Mouse (Mus musculus) liver, adult 2 months (tissue): ENCODE measurements around the gene Adamtsl1. TPM values are rescaled to one million over a fixed set of nuclear protein-coding genes. Genes with fewer than 3 reads are reported as not detected.

ENCODE experiments used
- DNase-seq: peaks from one replicate; pipeline ENCODE4 v3.0.0-alpha.2; 2011; ENCODE audit warnings: low read depth, low spot score; ENCODE audit errors: extremely low read depth
- H3K27ac ChIP-seq: fragments of 200-500 bp; replicated peaks from 2 replicates; pipeline ENCODE4 v1.5.1; 2012; ENCODE audit warnings: low read depth, mild to moderate bottlenecking, control low read depth, inconsistent platforms, low read length; ENCODE audit not compliant: insufficient read depth
- H3K27me3 ChIP-seq: fragments of 200-500 bp; 2 replicates; pipeline ENCODE4 v1.6.1; 2012; ENCODE audit warnings: mild to moderate bottlenecking, moderate library complexity, low read length, inconsistent platforms; ENCODE audit not compliant: control insufficient read depth, insufficient read depth
- H3K36me3 ChIP-seq: fragments of 200-500 bp; 2 replicates; pipeline ENCODE4 v1.6.1; 2012; ENCODE audit warnings: low read length, inconsistent platforms; ENCODE audit not compliant: control insufficient read depth, insufficient read depth
- H3K4me1 ChIP-seq: fragments of 200-500 bp; 2 replicates; pipeline ENCODE4 v1.6.1; 2011; ENCODE audit warnings: low read length; ENCODE audit not compliant: control insufficient read depth, insufficient read depth
- H3K4me3 ChIP-seq: fragments of 200-500 bp; 2 replicates; pipeline ENCODE4 v1.5.1; 2011; ENCODE audit warnings: low read depth, mild to moderate bottlenecking, control low read depth, low read length, moderate library complexity; ENCODE audit not compliant: insufficient read depth
- H3K79me2 ChIP-seq: fragments of 200-500 bp; 2 replicates; pipeline ENCODE4 v1.6.1; 2012; ENCODE audit warnings: inconsistent platforms, mild to moderate bottlenecking, low read length, moderate library complexity; ENCODE audit not compliant: control insufficient read depth, insufficient read depth
- H3K9ac ChIP-seq: fragments of 200-500 bp; 2 replicates; pipeline ENCODE4 v1.6.1; 2012; ENCODE audit warnings: low read depth, mild to moderate bottlenecking, control low read depth, inconsistent platforms, low read length
- CTCF ChIP-seq: fragments of 200-500 bp; IDR thresholded peaks from 2 replicates; pipeline ENCODE4 v1.5.1; 2011; ENCODE audit warnings: low read depth, low read length, control low read depth
- POLR2A ChIP-seq: fragments of 200-500 bp; IDR thresholded peaks from 2 replicates; pipeline ENCODE4 v1.6.1; 2011; ENCODE audit warnings: low read length, control low read depth; ENCODE audit not compliant: insufficient read depth; ENCODE audit errors: extremely low read depth
- WGBS: fragments of 180-500 bp; shearing (Covaris S2); methylation state at CpG from one replicate; pipeline ENCODE4 v1.1.7; 2018; 5-methylcytosine and 5-hydroxymethylcytosine counted together
- polyA plus RNA-seq: library from polyadenylated mRNA; depleted of rRNA; stranded (reverse); fragments of >200 nt; gene quantifications from 2 replicates; pipeline ENCODE4 v1.2.3, GENCODE M21; 2012
- total RNA-seq: library from RNA; depleted of rRNA; stranded (reverse); fragments of >200 nt; gene quantifications from 2 replicates; pipeline ENCODE4 v1.2.3, GENCODE M21; 2014

Adamtsl1 gene
- total and polyA plus RNA-seq, 2 experiments, result 0.61 to 0.65 TPM

GRCm38 (mm10) chr4:86359398-86359797, 845.4 kb downstream of the Adamtsl1 start:
- Histone ChIP-seq H3K36me3 (no peaks in the 10 kb centered on the region), H3K27me3 (no peaks in the 10 kb centered on the region), H3K4me1 (no peaks in the 10 kb centered on the region), H3K27ac (no peak overlapping the region), H3K79me2 (no peaks in the 10 kb centered on the region), H3K4me3 (no peak overlapping the region), H3K9ac (no peak overlapping the region)
- 91% methylated on average over 5 of the region's 5 CpGs for WGBS
- TF ChIP-seq POLR2A, result no peak
- TF ChIP-seq CTCF, result no peak
- DNase-seq, result no peak

GRCm38 (mm10) chr4:86369055-86369454, 855.1 kb downstream of the Adamtsl1 start:
- H3K36me3 ChIP-seq, result no peaks in the 10 kb centered on the region
- no peaks in the 10 kb centered on the region for H3K4me1 ChIP-seq
- H3K4me3 ChIP-seq, result no peak overlapping the region
- H3K27ac ChIP-seq, result no peak overlapping the region
- no peaks in the 10 kb centered on the region for H3K27me3 ChIP-seq
- no peaks in the 10 kb centered on the region for H3K79me2 ChIP-seq
- DNase-seq, result no peak
- 91% methylated on average over 8 of the region's 8 CpGs for WGBS
- no peak overlapping the region for H3K9ac ChIP-seq
- TF ChIP-seq CTCF (no peak), POLR2A (no peak)

GRCm38 (mm10) chr4:86373166-86373565, 859.2 kb downstream of the Adamtsl1 start:
- no peaks in the 10 kb centered on the region for H3K36me3 ChIP-seq
- no peak for DNase-seq
- H3K4me1 ChIP-seq, result no peaks in the 10 kb centered on the region
- TF ChIP-seq POLR2A (no peak), CTCF (no peak)
- H3K4me3 ChIP-seq, result no peak overlapping the region
- H3K27ac ChIP-seq, result no peak overlapping the region
- WGBS, result 65% methylated on average over 2 of the region's 2 CpGs
- H3K27me3 ChIP-seq, result no peaks in the 10 kb centered on the region
- no peaks in the 10 kb centered on the region for H3K79me2 ChIP-seq
- H3K9ac ChIP-seq, result no peak overlapping the region

GRCm38 (mm10) chr4:86383124-86383523, 869.2 kb downstream of the Adamtsl1 start:
- Histone ChIP-seq H3K27ac (no peak overlapping the region), H3K79me2 (no peaks in the 10 kb centered on the region), H3K4me3 (no peak overlapping the region), H3K9ac (no peak overlapping the region), H3K27me3 (no peaks in the 10 kb centered on the region), H3K4me1 (no peaks in the 10 kb centered on the region), H3K36me3 (no peaks in the 10 kb centered on the region)
- 41% methylated on average over 2 of the region's 2 CpGs for WGBS
- no peak for DNase-seq
- TF ChIP-seq CTCF (no peak), POLR2A (no peak)

DNA sequence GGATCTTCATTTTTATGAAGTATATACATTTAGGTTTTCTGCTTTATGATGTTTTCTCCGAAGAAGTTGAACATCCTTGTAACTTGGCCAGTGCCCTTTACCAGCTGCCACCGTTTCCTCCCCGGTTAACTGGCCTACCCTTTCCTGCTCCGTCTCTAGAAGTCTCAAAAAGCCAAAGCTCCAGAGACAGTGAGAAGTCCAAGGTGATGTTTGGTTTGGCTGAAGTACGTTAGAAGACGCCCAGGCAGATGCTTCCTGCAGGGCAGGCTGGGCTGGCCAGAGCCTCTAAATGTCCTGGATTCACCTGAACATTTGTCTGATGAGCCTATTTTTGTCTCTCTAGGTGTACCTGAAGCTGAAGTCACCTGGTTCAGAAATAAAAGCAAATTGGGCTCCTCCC, 871.1 kb downstream of the Adamtsl1 start:
- Histone ChIP-seq H3K4me3 (no peak overlapping the region), H3K79me2 (no peaks in the 10 kb centered on the region), H3K4me1 (no peaks in the 10 kb centered on the region), H3K27me3 (no peaks in the 10 kb centered on the region), H3K27ac (no peak overlapping the region), H3K36me3 (no peaks in the 10 kb centered on the region), H3K9ac (no peak overlapping the region)
- peak; percentile 8 for DNase-seq
- WGBS, result 76% methylated on average over 6 of the region's 6 CpGs
- TF ChIP-seq CTCF (no peak), POLR2A (no peak)

- TF ChIP-seq CTCF, result no peak
- TF ChIP-seq POLR2A, result no peak
- WGBS, result 95% methylated on average over 5 of the region's 5 CpGs
These were observed 874.5 kb downstream of the Adamtsl1 start for GRCm38 (mm10) chr4:86388430-86388829.

DNA sequence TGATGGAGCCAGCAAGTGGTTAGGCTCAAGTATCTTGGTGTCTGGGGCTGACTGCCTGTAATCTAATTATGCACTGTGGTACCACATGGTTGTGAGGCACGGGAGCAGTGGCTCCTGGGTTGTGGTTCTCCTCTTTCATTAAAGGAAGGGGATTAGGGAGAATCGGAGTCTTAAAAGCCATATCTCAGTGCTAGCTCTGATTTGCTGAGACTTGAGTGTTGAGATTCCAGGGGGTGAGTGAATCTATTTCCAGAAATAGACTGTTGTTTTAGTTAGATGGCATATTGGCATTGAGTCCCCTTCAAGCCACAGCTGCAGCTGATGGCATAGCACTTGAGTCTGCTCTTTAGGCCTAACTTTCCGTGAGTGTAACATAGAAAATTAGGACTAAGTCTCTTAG, 877.2 kb downstream of the Adamtsl1 start:
- TF ChIP-seq POLR2A, result no peak
- TF ChIP-seq CTCF, result no peak
- WGBS, result 86% methylated on average over 3 of the region's 3 CpGs
- Histone ChIP-seq H3K4me1 (no peaks in the 10 kb centered on the region), H3K27me3 (no peaks in the 10 kb centered on the region), H3K36me3 (no peaks in the 10 kb centered on the region), H3K4me3 (no peak overlapping the region), H3K9ac (no peak overlapping the region), H3K79me2 (no peaks in the 10 kb centered on the region), H3K27ac (no peak overlapping the region)
- no peak for DNase-seq

More at GRCm38 (mm10) chr4:86388430-86388829, 874.5 kb downstream of the Adamtsl1 start:
- Histone ChIP-seq H3K27me3 (no peaks in the 10 kb centered on the region), H3K4me1 (no peaks in the 10 kb centered on the region), H3K4me3 (no peak overlapping the region), H3K27ac (no peak overlapping the region), H3K9ac (no peak overlapping the region), H3K36me3 (no peaks in the 10 kb centered on the region), H3K79me2 (no peaks in the 10 kb centered on the region)
- no peak for DNase-seq
